Mouse (Mus musculus) thymus, adult 18-20 months (tissue): ENCODE results near the gene Cyp27a1.

Source experiments
- DNase-seq, 2 experiments: peaks; one replicate each; pipeline ENCODE4 v3.0.0; 2022; ENCODE audit warnings: mixed read lengths in 2 of 2

The Cyp27a1 gene

DNA sequence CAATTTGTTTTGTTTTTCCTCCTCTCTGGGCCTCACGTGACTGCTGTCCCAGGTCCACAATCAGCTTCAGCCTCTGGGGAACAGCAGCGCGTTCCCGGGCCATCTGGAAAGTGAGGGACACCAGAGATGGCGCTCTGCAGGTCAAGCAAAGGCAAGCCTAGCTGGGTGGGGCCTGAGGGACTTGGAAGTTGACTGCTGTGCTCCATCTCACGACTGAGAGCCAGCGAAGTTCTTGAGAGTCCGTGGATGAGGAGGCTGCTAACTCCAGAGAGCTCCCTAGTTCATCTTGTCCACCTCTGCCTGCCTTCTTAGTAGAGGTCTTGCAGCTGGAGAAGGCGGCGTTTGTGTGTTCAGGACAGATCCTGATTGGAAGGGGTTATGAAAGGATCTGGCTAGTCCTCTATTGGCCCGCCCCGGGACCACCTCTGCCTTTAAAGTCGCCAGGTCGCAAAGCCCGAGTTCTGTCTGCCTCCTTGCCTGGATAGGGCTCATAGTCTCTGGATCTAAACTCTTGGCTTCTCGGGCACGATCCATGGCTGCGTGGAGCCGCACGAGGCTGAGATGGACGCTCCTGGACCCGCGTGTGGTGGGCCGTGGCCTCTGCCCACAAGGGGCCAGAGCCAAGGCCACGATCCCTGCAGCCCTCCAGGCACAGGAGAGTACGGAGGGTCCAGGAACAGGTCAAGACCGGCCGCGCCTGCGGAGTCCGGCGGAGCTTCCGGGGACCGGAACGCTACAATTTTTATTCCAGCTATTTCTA, at the start of gene Cyp27a1:
Cyp27a1 (plus strand) TSS at position 476 of the 760 bp plus-strand sequence.
- DNase-seq, result no peak

DNA sequence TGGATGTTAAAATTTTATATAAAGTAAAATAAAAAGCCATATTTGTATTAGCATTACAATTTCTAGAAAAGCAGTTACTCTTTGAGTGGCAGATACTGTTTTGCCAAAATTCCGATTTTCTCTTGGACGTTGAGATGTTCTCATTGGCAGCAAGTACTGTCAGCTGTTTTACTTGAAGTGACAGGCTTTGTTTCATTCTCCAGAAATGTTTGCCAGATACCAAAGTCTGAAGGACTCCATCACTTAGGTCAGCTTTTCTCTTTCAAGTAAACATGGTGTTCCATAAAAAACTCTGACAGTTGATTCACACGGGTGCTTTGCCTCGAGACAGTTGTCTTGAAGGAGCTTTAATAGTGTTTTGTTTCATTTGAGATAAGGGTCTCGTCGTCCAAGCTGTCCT, 48.2 kb upstream of the Cyp27a1 start:
- DNase-seq, result no peak

DNA sequence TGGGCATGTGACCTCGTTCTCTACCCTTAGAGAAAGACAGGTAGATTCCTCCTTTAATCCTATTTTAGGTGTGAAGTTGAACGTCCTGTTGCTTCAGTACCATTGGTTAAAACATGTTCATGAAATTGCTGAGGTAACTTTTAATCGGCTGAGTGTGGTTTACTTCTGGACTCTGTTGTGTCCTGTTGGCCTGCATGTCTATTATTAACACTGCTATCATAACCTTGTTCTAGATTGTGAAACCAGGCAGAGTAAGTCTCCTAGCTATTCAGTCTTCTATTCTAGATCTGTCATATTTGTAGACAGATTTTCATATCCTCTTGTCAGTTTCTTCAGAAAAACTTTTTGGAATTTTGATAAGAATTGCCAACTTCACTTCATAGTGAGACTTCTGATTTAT, 45.0 kb upstream of the Cyp27a1 start:
- DNase-seq, result no peak

DNA sequence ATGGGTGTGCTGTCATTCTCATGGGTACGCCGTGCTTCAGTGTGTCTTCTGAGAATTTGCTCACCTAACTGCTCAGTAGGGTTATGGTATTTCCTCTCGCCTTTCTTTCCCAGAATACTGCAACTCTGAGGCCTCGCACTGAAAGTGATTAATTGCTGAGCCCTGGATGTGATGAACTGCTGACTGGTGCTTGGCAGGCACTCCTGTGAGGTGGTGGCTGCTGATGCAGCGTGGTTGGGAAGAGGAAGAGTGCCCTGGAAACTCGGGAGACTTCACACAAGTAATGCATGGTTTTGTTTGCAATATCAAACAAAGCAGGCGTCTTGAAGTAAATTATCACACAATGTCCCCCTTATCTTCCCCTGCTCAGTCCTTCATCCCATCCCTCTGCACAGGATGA, 40.6 kb upstream of the Cyp27a1 start:
- no peak for DNase-seq

DNA sequence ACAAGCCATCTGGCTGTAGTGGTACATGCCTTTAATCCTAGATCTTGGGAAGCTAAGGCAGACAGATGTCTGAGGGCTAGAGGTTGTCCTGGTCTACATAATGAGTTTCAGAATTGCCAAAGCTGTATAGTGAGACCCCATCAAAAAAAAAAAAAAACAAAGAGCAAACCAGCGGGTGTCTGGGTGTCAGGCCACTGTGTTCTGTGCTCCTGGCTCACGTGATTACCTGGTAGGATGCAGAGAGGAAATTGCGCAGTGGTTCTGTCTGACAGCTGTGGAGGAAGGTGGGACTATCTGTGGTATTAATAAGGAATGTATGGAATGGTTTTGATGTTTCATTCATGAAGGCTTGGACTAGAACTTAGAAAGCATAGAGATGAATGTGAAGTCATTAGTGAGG, 36.5 kb upstream of the Cyp27a1 start:
- DNase-seq, result no peak

DNA sequence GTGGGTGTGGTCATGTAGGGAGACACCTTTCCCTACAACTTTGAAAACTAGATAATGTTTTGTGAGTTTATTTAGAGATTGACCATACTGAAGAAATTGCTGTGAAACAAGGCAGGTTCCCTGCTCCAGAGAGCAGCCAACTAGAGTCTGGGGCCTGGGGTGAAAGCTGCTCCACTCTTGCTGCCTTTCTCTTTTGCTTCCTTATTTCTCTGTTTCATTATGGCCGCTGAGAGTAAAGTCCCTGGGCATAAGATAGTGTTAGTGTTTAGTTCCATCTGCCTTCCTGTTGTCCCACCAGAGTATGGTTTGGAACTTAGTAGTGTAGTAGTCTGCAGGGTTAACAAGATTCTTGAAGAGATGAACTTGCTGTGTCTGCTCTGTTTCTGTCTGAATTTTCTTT, 35.5 kb upstream of the Cyp27a1 start:
- DNase-seq, result no peak

DNA sequence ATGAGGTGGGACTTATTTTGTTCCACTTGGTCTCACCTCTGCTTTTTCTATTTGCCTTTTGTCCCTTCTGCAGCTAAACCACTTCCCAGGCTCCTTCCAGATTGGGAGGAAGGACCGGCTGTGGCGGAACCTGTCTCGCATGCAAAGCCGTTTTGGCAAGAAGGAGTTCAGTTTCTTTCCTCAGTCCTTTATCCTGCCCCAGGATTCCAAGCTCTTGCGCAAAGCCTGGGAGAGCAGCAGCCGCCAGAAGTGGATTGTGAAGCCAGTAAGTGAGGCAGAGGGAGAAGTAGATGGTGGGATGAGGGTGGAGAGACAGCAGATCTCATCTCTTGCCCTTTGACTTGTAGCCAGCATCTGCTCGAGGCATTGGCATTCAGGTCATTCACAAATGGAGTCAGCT, 26.2 kb upstream of the Cyp27a1 start:
- DNase-seq, result no peak

DNA sequence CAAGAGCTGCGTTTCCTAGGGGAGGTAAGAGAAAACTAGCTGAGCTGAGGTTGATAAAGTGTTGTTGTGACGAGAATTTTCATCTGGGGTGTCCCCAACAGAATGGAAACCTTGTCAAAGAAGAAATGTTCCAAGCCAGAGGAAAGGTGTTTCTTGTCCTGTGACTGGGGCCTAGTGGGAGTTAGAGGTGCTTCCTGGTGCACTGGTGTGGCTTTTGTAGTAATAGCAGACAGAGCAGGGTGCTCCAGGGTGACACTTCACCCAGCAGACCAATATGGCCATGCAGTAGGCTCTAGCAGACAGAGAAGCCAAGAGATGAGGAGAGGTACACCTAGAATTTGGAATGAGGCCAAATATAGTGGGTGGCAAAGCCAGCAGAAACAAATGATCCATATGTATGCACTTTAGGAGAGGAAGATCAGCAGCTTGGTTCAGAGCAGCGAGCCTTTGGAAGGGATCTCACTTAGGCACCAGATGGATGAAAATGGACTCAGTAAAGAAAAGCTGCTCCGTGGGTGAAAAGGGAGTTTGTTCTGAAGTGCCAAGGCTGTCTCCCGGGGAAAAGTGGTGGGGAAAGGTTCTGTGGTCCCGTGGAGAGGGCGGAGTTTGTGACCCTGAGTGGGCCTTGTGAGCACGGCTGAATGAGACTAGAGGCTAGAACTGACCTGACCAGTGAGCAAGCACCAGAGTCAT, 19.3 kb upstream of the Cyp27a1 start:
- no peak for DNase-seq

DNA sequence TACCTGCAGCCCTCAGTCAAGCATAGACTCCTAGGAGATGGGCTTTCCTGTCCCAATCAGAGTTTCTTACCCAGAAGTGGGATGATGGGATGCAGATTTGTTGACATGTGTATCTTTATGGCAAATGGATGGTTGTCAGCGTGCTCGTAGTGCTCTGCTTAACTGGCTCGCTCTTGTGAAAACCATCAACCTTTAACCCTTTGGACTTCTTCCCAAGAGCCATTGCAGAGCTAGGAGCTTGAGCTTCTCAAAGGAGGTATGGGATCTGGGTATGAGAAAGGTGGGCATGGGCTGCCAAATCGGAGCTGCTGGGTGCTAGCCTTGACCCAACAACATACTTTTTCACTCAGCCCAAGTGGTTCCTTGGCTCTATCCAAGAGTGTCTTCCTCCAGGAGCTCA, 17.5 kb upstream of the Cyp27a1 start:
- DNase-seq, result no peak

DNA sequence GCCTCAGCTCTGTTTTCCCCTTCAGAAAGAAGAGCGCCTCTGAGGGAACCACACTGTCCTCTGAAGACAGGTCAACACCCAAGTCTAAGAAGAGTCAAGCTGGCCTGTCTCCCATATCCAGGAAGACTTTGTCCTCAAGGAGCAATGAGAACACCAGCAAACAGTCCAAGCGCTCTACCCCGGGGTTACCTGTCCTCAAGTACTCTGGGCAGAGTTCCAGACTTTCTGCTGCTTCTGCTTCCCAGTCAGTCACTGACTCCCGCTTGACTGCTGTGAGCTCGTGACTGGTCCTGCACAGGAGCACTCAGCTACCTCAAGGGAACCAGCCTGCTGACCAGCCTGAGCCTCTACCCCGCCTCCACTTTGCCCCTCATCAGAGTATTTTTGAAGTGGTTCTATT, 16.0 kb upstream of the Cyp27a1 start:
- no peak for DNase-seq

DNA sequence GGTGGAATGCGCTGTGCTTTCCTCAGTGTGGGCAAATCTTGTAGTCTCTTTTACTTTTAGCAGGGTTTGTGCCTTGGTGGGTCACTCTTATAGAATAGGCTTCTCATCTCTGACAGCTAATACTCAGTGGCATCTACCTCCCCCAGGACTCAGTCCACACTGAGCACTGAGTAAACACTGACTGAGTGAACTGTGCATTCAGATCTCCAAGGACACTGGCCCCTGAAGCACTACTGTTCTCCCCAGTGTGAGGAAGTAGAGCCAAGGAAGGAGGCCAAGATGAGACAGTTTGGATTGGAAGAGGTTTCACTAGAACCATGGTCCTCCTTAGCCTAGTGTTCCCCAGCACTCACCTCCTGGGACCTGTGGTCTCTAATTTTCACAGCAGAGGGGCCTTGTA, 15.0 kb upstream of the Cyp27a1 start:
- no peak for DNase-seq

DNA sequence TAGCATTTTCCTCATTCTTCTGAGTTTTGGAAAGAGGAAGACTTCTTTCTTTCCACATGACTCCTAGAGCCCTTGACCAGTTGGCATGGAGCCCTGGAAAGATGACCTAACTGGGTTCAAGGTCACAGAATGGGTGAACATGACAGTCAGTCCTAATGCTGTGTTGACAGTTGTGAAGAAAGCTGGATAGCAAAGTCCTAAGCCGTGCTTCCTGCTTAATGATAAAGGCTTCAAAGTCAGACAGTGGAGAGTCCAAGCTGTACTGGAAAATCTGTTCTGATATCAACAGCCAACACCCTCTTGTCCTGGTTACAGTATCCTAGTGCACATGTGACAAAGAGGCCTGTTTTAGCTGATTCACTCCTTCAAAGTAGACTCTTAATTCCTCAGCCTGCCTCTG, 14.6 kb upstream of the Cyp27a1 start:
- no peak for DNase-seq

DNA sequence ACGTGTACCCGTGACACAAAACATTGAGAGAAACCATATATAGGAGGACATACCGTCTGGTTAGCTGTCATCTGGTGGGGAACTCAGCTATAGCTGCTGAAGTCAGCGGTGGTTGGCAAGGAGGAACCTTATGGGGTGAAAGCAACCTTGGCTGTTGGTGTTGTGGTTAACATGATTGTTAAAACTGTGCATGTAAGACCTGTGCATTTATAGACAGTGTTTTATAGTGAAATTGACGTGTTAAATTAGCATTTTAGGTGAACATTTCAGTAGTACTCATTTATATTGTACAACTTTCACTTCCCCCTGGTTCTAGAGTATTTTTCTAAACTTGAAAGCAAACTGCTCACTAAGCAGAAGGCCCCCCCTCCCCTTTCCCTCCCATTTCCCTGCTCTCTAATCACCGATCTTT, 11.2 kb upstream of the Cyp27a1 start:
- DNase-seq, result no peak

DNA sequence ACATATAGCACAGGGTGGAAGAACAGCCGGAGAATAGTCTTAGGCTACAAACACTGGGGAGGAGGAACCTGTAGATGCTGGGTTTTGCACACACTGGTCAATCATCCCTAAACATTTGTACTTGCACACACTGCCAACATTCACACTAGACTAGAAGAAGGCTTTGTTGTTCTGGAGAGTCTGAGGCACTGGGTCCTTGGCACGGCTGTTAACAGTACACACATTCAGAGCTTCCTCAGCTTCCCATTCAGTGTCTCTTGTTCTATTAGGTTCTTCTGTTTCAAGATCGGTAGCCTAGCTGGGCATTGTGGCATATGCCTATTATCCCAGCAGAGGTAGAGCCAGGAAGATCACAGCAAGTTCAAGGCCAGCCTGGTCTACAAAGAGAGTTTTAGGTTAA, 9.2 kb upstream of the Cyp27a1 start:
- DNase-seq, result no peak

DNA sequence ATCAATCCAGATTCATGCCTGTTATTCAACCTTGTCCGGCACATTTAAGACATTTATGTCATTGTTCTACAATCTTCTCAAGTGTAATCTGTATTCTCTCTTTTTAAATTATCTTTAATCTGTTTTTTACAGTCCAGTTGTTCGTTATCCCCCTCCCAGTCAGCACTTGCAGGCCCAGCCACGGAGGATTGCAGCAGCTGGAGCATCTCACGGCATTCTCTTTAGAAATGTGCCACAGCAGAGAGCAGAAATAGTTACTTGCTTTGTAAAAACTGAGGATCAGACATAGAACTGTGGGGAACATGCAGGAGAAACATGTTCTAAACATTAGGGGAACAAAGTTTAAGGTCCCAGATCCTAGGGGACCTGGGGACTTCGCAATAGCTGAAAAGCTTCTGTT, 8.4 kb upstream of the Cyp27a1 start:
- no peak for DNase-seq

DNA sequence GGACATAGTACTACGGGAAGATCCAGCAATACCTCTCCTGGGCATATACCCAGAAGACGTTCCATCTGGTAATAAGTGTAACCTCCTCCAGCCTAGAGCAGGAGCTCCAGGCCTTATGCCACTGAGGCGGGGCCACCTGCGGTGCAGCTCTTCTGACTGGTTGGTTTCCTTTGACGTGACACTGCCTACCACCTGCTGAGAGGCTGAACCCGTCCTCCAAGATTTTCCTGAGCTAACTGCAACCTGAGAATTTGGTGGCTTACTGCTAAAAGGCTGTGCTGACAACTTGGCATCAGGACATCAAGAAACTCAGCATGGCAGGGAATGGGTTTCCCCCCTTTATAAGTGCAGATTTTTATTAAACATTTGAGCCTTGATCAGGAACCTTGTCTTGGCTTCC, 3.8 kb upstream of the Cyp27a1 start:
- DNase-seq, result no peak

DNA sequence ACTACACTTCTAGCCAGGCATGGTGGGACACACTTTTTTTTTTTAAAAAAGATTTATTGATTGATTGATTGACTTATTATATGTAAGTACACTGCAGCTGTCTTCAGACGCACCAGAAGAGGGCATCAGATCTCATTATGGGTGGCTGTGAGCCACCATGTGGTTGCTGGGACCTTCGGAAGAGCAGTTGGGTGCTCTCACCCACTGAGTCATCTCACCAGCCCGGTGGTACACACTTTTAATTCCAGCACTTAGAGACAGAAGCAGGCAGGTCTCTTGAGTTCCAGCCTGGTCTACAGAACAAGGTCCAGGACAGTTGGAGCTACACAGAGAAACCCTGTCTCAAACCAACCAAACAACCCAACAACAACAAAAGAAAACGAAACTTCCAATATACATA, 1.3 kb upstream of the Cyp27a1 start:
- no peak for DNase-seq

DNA sequence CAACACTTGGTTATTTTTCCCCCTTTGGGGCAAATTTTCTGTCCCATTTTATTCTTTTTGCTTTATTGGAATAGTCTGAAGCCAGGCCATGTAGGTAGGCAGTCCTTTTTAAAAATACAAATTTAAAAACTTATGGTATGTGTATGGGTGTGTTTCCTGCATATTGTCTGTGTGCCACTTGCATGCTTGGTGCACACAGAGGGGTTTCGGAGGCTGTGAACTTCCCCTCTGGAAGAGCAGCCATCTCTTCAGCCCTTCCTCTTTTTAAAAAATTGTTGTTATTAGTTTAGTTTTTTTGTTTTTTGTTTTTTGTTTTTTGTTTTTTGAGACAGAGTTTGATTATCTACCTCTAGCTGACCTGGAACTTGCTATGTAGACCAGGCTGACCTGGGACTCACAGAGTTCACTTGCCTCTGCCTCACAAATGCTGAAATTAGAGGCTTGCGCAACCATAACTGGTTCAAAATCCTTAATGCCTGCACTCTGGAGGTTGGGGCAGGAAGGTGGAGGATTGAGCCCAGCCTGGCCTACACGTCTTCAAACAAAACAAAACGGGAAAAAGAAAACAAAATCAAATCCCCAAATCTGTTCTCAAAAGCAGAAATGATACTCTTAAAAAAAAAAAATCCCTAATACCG, 794 bp upstream of the Cyp27a1 start:
- DNase-seq, result no peak

DNA sequence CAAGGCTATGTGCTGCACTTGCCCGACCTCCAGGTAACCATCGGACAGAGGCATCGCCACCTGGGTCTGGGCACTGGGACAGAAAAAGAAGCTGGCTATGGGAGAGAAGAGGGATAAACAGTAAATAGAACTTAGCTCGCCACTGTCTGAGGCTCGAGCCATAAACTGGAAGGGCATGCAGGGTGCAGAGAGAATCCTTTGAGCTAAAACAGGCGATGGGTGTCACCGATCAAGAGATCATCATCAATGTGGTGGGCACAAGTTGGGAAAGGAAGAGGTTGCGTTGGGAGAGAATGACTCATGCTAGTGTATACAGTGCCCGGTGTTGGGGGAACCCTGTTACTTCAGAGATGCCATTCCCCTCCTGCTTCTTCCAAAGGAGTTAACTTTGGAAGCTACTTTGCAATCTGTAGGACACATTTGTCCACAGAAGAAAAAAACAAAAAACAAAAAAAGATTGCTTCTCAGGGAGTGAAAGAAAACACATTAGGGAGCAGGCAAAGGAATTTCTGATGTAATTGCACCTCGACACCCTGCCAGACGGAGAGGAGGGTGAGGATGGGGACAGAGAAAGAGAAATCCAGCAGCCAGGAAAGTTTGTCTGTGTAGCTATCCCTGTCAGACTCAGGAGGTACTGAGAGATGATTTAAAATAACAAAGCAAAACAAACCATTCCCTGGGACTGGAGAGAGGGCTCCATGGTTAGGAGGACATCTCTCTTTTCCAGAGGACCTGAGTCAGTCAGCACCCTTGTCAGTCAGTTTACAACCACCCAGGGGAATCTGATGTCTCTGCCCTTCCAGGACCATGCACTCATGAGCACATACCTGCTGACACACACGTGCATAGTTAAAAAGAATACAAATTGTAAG, 721 bp downstream of the Cyp27a1 start:
- DNase-seq, result no peak

DNA sequence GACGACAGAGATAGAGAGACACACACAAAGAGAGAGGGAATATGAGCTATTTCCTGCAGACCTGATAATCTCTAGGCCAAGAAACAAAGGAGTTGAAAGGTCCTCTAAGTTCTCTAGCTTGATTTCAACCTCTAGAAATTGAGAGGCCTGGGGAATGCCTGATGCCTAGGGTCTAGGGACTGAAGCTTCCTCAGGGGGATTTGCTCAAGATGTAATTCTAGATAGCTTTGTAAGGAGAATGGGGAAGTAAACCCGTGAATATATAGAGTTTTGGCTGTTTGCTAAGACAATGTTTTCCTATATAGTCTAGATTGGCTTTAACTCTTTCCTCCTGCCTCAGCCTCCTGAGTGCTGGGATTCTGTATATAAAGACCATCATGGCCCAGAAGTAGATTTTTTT, 1.6 kb downstream of the Cyp27a1 start:
- no peak for DNase-seq

DNA sequence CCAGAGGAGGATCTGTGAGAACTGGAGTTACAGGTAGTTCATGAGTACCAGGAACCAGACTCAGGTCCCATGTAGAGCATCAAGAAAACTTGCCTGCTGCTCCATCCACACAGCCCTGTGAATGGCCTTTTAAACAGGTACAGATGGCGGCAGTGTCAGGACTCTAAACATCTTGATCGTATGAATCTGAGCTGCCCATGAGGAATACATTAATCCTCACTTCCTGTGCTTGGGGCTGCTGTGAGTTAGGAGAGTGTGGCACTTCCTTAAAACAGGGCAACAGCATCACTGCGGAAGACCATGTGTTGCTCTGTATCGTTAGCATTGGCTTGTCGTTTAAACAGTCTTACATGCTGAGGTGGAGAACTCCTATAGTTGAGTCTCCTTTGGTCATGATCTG, 2.1 kb downstream of the Cyp27a1 start:
- no peak for DNase-seq

DNA sequence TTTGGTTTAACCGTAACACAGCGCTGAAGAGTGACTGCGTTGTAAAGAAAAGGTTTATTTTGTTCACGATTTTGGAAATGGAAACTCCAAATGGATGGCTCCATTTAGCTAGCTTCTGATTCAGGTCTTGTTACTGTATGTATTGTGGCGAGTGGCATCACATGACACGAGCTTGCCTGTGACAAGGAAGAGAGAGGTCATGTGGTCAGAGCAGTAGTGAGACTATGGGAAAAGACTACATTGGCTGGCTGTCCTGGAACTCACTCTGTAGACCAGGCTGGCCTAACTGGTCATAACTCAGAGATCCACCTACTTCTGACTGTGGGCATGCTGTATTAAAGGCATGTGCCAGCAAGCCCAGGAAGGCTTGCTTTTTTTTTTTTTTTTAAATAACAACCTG, 2.5 kb downstream of the Cyp27a1 start:
- DNase-seq, result no peak

DNA sequence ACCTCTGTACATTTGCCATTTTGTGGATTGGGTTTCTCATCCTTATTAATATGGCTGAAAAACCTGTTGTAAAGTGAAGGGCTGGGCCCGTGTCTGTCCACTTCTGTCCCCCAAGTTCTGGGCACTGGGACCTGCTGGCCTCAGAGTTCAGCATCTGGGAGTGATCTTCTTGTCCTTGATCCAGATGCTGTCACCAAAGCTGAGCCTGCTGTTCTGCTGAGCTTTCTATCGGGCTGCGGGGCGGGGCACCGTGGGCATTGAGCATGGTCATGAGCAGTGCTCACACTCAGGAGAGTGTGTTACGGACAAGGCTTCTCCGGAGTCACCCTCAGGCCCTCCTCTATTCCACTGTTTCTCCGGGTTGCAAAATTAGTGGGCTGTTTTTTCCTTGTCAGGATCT, 4.7 kb downstream of the Cyp27a1 start:
- no peak for DNase-seq
